Mouse (Mus musculus): ENCODE measurements at regions not wholly inside any gene's neighbourhood (a gene's known extent, or its start where the extent isn't known, plus 50 kb on each side); places are given as distances from the start of the nearest gene placed in this dataset.

GRCm38 (mm10) chr3:21942912-21943311, 133.5 kb upstream of the Tbl1xr1 start (continued):
- TF ChIP-seq SIN3A (IDR thresholded peaks at IDR 0.05; ENCODE audit: low read length) (peak; percentile 55; the same call in 1 of the 2 replicates), MAZ (IDR thresholded peaks at IDR 0.05; ENCODE audit: low read depth, low read length) (no peak)

- no peak for TF ChIP-seq RAD21 (IDR thresholded peaks at IDR 0.05; ENCODE audit: low read depth, low read length)
- TF ChIP-seq ZMIZ1 (IDR thresholded peaks at IDR 0.05; ENCODE audit: low read depth, low read length): no peak
- TF ChIP-seq IRF4 (IDR thresholded peaks at IDR 0.05; ENCODE audit: low read depth, low read length): no peak
- TF ChIP-seq MXI1 (IDR thresholded peaks at IDR 0.05; ENCODE audit: low read depth, low read length): no peak
- no peak for TF ChIP-seq E2F4 (IDR thresholded peaks at IDR 0.05; ENCODE audit: insufficient replicate concordance, low read depth, low read length)
- no peak for TF ChIP-seq UBTF (IDR thresholded peaks at IDR 0.05; ENCODE audit: low read depth, low read length)
- in situ Hi-C loops (cut with MboI; ENCODE audit: low pct_ligation_motif_present, low pct_unique_long_range_greater_than_20kb, low sequenced_read_pairs): loop anchor here (25.0 kb wide), 2 partner anchors 458 to 1283 kb away; no protein-coding TSS in a partner anchor
Observed at GRCm38 (mm10) chr3:21945775-21946174, 130.7 kb upstream of the Tbl1xr1 start.

GRCm38 (mm10) chr3:21947320-21948073, 129.0 kb upstream of the Tbl1xr1 start:
- no peak for DNase-seq (ENCODE audit: extremely low read depth)
- Histone ChIP-seq H3K4me1 (ENCODE audit: control insufficient read depth in 1 of 2, insufficient read depth in 2 of 2) (peaks cover 41 to 96% of the 10 kb centered on the region in 2 experiments), H3K4me2 (ENCODE audit: insufficient read depth, low read depth, poor library complexity, severe bottlenecking) (peak overlapping the region; percentile 54; the same call in 1 of the 2 replicates), H3K36me3 (replicated peaks in 1 of 2; ENCODE audit: control insufficient read depth in 1 of 2, insufficient read depth in 1 of 2, low read length in 1 of 2) (no peaks in the 10 kb centered on the region), H3K79me2 (replicated peaks; ENCODE audit: control insufficient read depth, extremely low read depth, insufficient read depth, poor library complexity, severe bottlenecking) (no peaks in the 10 kb centered on the region), H3K9me3 (replicated peaks; ENCODE audit: low read length) (no peaks in the 10 kb centered on the region), H3K27me3 (replicated peaks) (no peaks in the 10 kb centered on the region), H3K9ac (ENCODE audit: insufficient read depth, low read depth) (no peak overlapping the region; the same call in 1 of the 2 replicates), H3K4me3 (replicated peaks in 1 of 3; ENCODE audit: low read depth in 2 of 3, low read length in 2 of 3, poor library complexity in 1 of 3) (no peak overlapping the region), H3K27ac (ENCODE audit: insufficient read depth, low read depth) (no peak overlapping the region)
- TF ChIP-seq CHD1 (IDR thresholded peaks at IDR 0.05; ENCODE audit: low read depth, low read length) (no peak), BHLHE40 (IDR thresholded peaks at IDR 0.05; ENCODE audit: low read depth, low read length) (no peak), USF2 (conservative IDR thresholded peaks at IDR 0.05; ENCODE audit: low read depth, low read length) (no peak), NELFE (IDR thresholded peaks at IDR 0.05; ENCODE audit: low read depth, low read length) (no peak), RAD21 (IDR thresholded peaks at IDR 0.05; ENCODE audit: low read depth, low read length) (no peak), MYC (IDR thresholded peaks at IDR 0.05; ENCODE audit: low read depth, low read length) (no peak), UBTF (IDR thresholded peaks at IDR 0.05; ENCODE audit: low read depth, low read length) (no peak), POLR2A (IDR thresholded peaks at IDR 0.05; ENCODE audit: low read depth, low read length) (no peak), JUN (IDR thresholded peaks at IDR 0.05; ENCODE audit: insufficient read depth, low read depth, low read length) (no peak)
- in situ Hi-C loops (cut with MboI; ENCODE audit: low pct_ligation_motif_present, low pct_unique_long_range_greater_than_20kb, low sequenced_read_pairs): loop anchor here (25.0 kb wide), 2 partner anchors 460 to 1285 kb away; no protein-coding TSS in a partner anchor
- dilution Hi-C loops (cut with MboI; ENCODE audit: extremely low pct_ligation_motif_present, extremely low pct_unique_long_range_greater_than_20kb, low sequenced_read_pairs): no loop called here

More at GRCm38 (mm10) chr3:21945775-21946174, 130.7 kb upstream of the Tbl1xr1 start:
- no peaks in the 10 kb centered on the region for H3K36me3 ChIP-seq (replicated peaks in 1 of 2; ENCODE audit: control insufficient read depth in 1 of 2, insufficient read depth in 1 of 2, low read length in 1 of 2)
- DNase-seq (ENCODE audit: extremely low read depth): no peak
- H3K27ac ChIP-seq (ENCODE audit: insufficient read depth, low read depth): no peak overlapping the region
- no peak overlapping the region for H3K4me2 ChIP-seq (ENCODE audit: insufficient read depth, low read depth, poor library complexity, severe bottlenecking)
- H3K27me3 ChIP-seq (replicated peaks): no peaks in the 10 kb centered on the region
- no peaks in the 10 kb centered on the region for H3K9me3 ChIP-seq (replicated peaks; ENCODE audit: low read length)
- H3K79me2 ChIP-seq (replicated peaks; ENCODE audit: control insufficient read depth, extremely low read depth, insufficient read depth, poor library complexity, severe bottlenecking): no peaks in the 10 kb centered on the region
- no peak overlapping the region for H3K9ac ChIP-seq (ENCODE audit: insufficient read depth, low read depth)
- H3K4me3 ChIP-seq (replicated peaks in 1 of 3; ENCODE audit: low read depth in 2 of 3, low read length in 2 of 3, poor library complexity in 1 of 3): no peak overlapping the region
- H3K4me1 ChIP-seq (ENCODE audit: control insufficient read depth in 1 of 2, insufficient read depth in 2 of 2): peaks cover 35 to 98% of the 10 kb centered on the region in 2 experiments
- dilution Hi-C loops (cut with MboI; ENCODE audit: extremely low pct_ligation_motif_present, extremely low pct_unique_long_range_greater_than_20kb, low sequenced_read_pairs): no loop called here

Data from CH12.LX (cell line).